Mouse (Mus musculus) right cerebral cortex, postnatal 4 days (tissue): ENCODE measurements at regions not wholly inside any gene's neighbourhood (a gene's known extent, or its start where the extent isn't known, plus 50 kb on each side); places are given as distances from the start of the nearest gene placed in this dataset.

Experiments
- DNase-seq: peaks from one replicate; pipeline ENCODE4 v3.0.0-alpha.2; 2022

GRCm38 (mm10) chr3:128787686-128788085 is 412.0 kb upstream of the Pitx2 start:
- DNase-seq, result no peak

GRCm38 (mm10) chr3:128795931-128796330 is 403.7 kb upstream of the Pitx2 start:
- no peak for DNase-seq

GRCm38 (mm10) chr3:128797829-128798228 is 401.8 kb upstream of the Pitx2 start:
- peak; percentile 2 for DNase-seq

GRCm38 (mm10) chr3:128829371-128830160 is 370.1 kb upstream of the Pitx2 start:
- no peak for DNase-seq

DNA sequence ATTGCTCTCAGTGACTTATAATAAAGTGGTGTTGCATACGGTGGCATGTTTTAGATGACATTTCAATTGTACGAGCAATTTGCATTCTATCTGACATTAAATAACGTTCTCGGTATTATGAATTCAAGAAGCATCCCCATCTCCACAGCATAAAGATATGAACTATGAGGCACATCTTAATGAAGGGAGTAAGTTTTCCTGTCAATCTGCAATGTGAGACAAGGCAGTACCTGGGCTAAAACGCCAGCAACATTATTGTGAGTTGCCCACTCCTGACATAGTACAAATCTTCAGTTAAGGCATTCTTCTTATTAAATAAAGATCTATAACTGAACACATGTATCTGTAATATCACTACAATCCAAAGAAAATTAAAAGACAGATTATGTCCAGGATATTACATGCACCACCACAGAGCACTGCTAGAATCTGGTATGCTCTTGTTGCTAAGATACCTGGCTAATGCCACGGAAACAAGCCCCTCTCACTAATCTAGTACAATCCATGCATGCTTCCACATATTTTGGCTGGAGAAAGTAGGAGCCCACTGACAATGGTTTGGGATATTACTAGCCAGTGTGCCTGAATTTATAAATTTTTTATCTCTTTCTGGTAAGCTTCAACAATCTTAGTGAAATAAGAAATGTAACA is 349.2 kb upstream of the Pitx2 start:
- DNase-seq, result no peak

DNA sequence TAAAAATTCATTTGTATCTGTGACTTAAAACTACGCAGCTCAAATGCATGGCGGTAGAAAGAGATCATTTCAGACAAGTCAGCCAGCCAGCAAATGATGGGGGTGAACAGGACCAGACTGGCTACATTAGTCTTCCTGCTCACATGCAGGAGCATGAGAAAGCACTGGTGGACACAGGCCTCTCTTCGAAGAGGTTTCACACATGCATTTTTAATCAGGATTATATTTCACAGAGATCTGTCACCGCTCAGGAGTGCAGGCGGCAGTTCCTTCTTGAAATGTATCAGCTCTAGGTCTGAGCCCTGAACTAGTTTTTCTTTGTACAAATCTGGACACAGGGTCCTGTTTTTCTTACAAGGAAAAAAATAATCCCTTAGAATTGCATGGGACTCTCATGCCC is 343.2 kb upstream of the Pitx2 start:
- no peak for DNase-seq

- no peak for DNase-seq
Measured at GRCm38 (mm10) chr3:128881685-128882444, 317.8 kb upstream of the Pitx2 start.

DNA sequence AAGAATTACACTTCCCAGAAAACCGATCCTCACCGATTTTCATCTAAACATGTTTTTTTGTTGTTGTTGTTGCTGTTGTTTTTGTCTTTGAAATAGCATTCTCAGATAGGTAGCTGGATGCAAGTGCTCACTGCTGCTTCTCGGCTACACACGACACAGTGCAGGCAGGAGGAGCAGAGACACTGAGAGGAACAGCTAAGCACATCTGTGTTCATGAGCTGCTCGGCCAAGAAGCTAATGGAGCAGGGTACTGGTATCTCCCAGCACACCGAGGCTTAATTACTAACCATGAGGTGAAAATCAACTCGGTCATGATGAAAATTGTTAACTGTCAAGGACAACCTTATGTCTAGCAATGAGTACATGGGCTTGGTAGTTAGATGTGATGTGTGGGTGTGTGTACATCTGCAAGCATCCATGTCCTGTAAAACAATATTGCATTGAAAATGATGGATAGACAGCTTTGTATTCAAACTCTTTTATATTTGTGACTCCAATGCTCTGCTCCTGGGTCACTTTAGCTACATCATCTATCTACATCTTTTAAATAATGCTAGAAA is 316.0 kb upstream of the Pitx2 start:
- no peak for DNase-seq

DNA sequence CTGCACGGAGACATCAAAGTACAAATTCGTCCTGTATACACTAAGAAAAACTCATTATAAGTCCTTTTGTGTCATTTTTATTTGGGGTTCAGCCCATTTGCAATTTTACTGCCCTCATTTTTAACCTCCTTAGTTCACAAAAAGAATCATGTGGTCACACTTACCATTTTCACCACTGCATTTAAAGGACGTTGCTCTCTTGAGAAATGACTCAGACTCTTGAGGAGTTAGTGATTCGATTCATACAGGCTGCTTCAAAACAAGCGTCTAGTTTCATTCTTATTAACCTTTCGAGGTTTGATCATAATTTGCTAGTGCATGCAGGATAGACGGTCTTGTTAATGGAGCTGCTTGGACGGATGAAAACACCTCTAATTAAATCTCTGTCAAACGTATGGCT is 313.0 kb upstream of the Pitx2 start:
- DNase-seq, result no peak

- no peak for DNase-seq
Measured at GRCm38 (mm10) chr3:128891078-128891477, 308.6 kb upstream of the Pitx2 start.

DNA sequence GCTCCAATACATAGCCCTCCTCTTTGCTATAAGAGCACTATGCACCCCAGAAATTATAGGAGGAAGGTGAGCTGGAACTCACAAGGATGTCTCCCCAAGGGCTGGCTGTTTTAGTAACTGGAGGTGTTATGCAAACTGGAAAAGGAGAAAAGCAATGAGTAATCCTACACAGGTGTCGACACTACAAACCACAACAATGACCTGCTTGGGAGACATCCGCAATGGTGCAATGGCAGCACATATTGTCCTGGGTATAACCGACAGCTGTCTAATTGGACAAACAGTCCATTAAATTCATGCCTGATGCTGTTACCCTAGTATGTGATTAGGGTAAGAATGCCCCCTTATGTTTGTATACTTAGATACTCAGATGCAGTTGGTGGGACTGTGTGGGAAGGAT is 303.1 kb upstream of the Pitx2 start:
- no peak for DNase-seq

DNA sequence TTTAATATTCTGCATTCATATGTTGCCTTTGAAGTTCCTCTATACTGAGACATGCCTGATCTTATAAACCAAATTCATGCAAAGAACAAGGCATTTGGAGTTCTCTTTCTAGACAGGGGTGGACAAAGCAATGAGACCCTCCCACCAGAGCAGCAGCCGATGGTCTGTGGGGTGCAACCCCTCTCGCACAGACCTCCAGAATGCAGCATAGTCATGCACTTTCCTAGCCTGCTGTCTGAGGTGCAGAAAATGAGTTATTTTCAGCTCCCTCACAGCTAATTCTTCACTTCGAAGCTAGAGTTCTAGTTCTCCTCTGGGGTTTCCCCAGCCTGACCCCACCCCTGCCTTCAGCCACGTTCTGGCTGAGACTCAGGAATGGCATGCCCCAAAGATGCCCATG is 288.6 kb upstream of the Pitx2 start:
- DNase-seq, result no peak

- DNase-seq, result no peak
Measured at GRCm38 (mm10) chr3:128921428-128921827, 278.2 kb upstream of the Pitx2 start.

DNA sequence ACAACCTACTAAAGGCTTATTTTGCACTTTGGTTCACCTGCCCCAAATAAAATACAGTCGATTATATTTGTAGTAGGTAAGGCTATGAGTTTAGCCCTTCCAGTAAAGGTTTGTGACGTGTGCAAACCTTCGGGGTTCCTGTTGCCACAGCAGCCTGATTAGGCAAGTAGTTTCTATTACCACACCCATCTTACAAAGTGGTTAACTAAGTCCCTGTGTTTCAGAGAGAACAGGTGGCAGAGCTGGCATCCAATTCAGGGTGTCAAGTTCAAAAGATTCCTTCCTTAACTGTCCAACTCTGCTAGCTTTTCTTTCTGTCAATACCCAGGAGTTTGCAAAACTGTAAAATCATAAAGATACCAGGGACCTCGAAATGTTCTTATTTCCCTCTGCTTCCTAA is 277.5 kb upstream of the Pitx2 start:
- DNase-seq, result no peak

DNA sequence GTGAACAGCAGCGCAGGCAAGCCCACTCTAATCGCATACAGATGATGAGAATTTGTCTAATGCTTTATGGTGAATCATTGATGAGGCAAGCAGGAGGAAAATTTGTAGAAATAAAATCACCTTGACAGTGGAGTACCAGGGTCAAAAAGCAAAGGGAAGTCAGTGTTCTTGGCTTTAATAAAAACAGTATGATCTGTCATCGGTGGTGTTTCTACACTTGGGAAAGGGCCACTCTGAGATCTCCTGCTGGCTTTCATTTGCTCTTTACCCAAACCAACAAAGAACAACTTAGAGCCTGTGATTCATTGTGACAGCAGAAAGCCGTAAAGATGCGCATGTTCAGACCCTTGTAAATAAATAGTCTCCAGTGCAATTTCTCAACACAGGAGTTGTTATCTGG is 261.1 kb upstream of the Pitx2 start:
- no peak for DNase-seq

- DNase-seq, result no peak
Measured at GRCm38 (mm10) chr3:128941156-128941555, 258.5 kb upstream of the Pitx2 start.

DNA sequence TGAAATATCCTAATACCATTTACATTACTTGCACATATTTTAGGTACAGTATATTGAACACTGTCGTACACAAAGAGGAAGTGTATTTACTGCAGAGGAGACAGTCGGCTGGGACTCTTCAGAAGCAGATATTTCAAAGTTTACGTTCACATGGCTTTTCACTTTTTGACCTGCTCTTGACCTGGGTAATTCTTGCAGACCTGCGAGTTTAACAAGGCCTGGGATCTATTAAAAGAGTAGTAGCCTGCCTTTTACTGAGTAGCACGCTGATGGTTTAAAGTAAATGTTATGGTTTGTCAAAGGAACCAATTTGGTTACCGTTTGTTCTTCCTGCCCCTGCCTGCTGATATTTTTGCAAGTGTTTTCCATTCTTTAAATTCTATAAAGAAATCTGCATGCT is 255.0 kb upstream of the Pitx2 start:
- DNase-seq, result no peak

- DNase-seq, result no peak
Measured at GRCm38 (mm10) chr3:128954886-128955285, 244.8 kb upstream of the Pitx2 start.

GRCm38 (mm10) chr3:128976752-128977151 is 222.9 kb upstream of the Pitx2 start:
- no peak for DNase-seq

DNA sequence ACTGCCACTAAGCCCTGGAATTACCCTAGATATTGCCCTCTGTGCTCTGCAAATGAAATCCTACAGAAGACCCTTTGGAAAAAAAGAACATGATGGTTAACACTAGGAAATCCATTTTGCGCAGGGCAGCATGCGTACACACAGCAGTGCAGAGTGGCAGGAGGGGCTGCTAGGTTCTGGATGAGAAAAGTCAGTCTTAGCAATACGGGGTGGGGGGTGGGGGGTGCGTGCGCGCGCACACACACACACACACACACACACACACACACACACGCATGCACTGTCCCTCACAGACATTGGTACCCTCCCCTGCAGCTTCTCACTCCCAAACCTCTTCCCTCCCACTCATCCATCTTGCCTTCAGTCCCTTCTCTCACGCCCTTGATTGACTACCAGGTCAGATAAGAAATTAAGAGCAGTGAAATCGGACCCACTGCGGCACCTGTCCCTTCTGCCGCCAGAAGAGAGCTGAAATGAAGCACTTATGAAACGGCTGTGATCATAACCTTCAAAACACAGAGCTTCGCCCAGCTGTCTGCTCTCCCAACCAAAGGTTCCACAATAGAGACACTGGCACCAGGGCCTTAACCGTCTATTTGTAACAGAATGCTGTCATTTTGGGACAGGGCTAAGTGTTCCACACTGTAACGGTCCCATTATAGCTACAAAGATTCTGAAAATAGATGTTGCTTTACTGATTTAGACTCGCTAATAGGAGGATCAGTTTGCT is 209.3 kb upstream of the Pitx2 start:
- no peak for DNase-seq

DNA sequence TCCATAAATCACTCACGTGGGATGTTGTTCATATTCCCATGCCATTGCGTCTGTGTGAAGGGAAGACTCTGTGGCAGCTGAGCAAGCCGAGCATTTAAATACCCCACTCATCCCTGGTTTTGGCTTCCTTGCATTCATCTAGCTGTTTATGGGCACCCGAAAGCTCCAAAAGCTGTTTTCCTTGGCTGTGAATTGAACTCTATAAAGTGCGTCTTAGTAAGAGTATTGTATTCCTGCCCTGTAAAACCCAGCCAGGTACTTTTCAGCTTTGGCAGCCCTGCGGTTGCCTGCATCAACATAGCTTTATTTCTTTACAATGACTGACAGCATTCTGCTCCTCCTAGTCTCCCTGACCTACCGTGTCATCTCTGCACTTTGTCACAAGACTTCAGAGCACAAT is 196.8 kb upstream of the Pitx2 start:
- no peak for DNase-seq

GRCm38 (mm10) chr3:129004085-129004484 is 195.6 kb upstream of the Pitx2 start:
- DNase-seq, result no peak

DNA sequence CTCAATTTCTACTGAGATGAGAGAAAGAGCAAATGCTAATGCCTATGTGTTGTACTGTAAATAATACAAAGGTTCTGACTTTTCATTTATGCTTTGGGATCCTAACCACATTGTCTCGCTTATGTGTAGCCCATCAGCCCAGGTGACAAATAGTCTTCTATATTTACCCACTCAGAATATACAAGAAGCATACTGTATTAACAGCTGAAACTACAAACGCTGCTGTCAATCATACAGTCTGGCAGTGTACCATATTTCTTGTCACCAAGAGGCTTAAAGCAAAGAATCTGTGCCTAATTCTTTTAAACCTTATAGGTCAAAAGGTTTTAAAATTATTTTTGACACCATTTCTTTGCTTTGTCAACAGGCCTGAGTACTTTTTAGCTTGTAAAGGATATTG is 160.8 kb upstream of the Pitx2 start:
- DNase-seq, result no peak
